Mouse (Mus musculus) skeletal muscle tissue, postnatal 0 days (tissue): ENCODE data around the gene Olfr502. TPM values are rescaled to one million over a fixed set of nuclear protein-coding genes. Genes with fewer than 3 reads are reported as not detected.

Experiments used
- polyA plus RNA-seq: library from polyadenylated mRNA; unstranded; fragments of >200 nt; fragmentation: Nextera tagmentation; extraction: Ambion mirVana; gene quantifications from 2 replicates; pipeline ENCODE4 v1.2.1, GENCODE M21; 2015

Gene Olfr502
- not detected in 2 replicates for polyA plus RNA-seq

DNA sequence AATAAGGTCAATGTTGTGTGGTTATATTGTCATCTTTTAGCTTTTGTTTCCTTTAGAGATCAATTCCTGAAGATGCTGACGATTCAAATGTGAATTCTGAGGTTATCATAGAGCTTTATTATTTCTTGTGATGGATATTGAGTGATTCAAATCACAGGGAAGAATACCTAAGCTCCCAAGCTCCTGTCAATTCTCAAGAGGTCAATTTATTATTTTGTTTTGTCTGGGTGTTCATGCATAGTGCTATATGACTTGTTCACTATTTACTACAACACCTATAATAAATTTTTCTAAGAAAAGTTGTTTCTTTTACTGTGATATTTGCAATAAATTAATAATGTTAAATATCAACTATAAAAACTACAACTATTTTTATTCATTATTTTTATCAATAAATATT is at the start of gene Olfr502:
Gene Olfr502 (minus strand): TSS at position 101 of the 400 bp plus-strand sequence.

DNA sequence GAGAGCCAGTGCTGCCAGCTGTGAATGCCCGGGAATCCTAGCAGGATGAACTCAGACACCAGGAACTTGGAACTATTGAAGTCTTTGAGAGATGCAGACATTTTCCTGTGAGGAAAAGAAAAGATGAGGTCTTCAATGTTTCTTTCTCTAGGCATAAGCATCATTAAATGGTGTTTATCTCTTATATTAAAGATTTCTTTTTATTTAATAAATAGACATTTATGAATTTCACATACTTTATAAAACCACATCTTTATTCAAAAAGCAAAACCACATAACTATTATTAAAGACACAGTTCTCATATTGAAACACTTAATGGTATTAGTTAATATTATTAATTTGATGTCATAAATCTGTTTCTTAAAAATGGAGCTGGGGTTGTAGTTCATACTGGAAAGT is 40.8 kb upstream of the Olfr502 start, which contains the start of gene Olfr504:
Gene Olfr504 (minus strand): TSS at position 101 of the 400 bp plus-strand sequence.

DNA sequence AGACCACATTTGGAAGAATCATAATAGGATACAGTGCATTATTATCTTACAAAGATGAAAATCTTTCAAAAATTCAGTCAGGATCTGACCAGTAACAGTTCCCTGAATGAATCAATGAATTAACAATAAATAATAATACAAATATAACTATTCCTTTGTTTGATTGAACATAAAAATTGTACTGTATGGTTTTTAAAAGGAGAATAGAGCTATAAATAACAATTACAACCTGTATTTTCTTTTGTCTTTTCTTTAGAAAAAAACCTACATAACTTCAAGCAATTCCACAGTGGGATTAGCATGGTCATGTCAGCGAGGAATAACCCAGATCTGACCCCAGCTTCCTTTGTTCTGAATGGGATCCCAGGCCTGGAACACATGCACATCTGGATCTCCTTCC is 19.4 kb upstream of the Olfr502 start, which contains the start of gene Olfr503:
Gene Olfr503 (plus strand): TSS at position 301 of the 400 bp plus-strand sequence.

Other genes starting within 250 kb of the Olfr502 start
- gene Olfr490, start 236.1 kb downstream of the Olfr502 start, polyA plus RNA-seq = not detected in 2 replicates
- gene Olfr491, start 211.6 kb downstream of the Olfr502 start, polyA plus RNA-seq = not detected in 2 replicates
- not detected in 2 replicates for gene Olfr492, start 201.4 kb downstream of the Olfr502 start, polyA plus RNA-seq
- not detected in 2 replicates for gene Olfr493, start 178.1 kb downstream of the Olfr502 start, polyA plus RNA-seq
- gene Olfr494, start 159.7 kb downstream of the Olfr502 start, polyA plus RNA-seq = not detected in 2 replicates
- gene Olfr495, start 131.9 kb downstream of the Olfr502 start, polyA plus RNA-seq = not detected in 2 replicates
- gene Olfr497, start 104.6 kb downstream of the Olfr502 start, polyA plus RNA-seq = not detected in 2 replicates
- gene Olfr498, start 59.7 kb downstream of the Olfr502 start, polyA plus RNA-seq = not detected in 2 replicates
- gene Olfr503, start 19.5 kb upstream of the Olfr502 start, polyA plus RNA-seq = not detected in 2 replicates
- gene Olfr504, start 40.7 kb upstream of the Olfr502 start, polyA plus RNA-seq = not detected in 2 replicates
- gene Olfr506, start 85.7 kb upstream of the Olfr502 start, polyA plus RNA-seq = not detected in 2 replicates
- not detected in 2 replicates for gene Olfr507, start 96.7 kb upstream of the Olfr502 start, polyA plus RNA-seq
- gene Olfr508, start 104.9 kb upstream of the Olfr502 start, polyA plus RNA-seq = not detected in 2 replicates
- gene Olfr509, start 126.8 kb upstream of the Olfr502 start, polyA plus RNA-seq = 0.04 TPM in 1 of 2 replicates, not detected in the other
- not detected in 2 replicates for gene Olfr510, start 141.4 kb upstream of the Olfr502 start, polyA plus RNA-seq
- gene Olfr512, start 188.3 kb upstream of the Olfr502 start, polyA plus RNA-seq = not detected in 2 replicates
- gene Olfr513, start 225.9 kb upstream of the Olfr502 start, polyA plus RNA-seq = not detected in 2 replicates